Mouse (Mus musculus) heart, adult 10 weeks (tissue): Measurements from ENCODE around the gene Ogn. TPM values are rescaled to one million over a fixed set of nuclear protein-coding genes. Genes with fewer than 3 reads are reported as not detected.

ENCODE experiments used
- polyA plus RNA-seq: library from polyadenylated mRNA; stranded (reverse); fragments of 350-450 nt; fragmentation: Illumina TruSeq; extraction: RNeasy Lipid Tissue Mini Kit (QIAGEN cat#74804); gene quantifications from one replicate; pipeline ENCODE4 v1.2.3, GENCODE M21; 2014; ENCODE audit warnings: low read depth, low replicate concordance

The Ogn gene
- polyA plus RNA-seq = 119 TPM

GRCm38 (mm10) chr13:49607714-49608113, at the start of gene Ogn:
Gene Ogn, plus strand, starts transcription at chr13:49608046.

DNA sequence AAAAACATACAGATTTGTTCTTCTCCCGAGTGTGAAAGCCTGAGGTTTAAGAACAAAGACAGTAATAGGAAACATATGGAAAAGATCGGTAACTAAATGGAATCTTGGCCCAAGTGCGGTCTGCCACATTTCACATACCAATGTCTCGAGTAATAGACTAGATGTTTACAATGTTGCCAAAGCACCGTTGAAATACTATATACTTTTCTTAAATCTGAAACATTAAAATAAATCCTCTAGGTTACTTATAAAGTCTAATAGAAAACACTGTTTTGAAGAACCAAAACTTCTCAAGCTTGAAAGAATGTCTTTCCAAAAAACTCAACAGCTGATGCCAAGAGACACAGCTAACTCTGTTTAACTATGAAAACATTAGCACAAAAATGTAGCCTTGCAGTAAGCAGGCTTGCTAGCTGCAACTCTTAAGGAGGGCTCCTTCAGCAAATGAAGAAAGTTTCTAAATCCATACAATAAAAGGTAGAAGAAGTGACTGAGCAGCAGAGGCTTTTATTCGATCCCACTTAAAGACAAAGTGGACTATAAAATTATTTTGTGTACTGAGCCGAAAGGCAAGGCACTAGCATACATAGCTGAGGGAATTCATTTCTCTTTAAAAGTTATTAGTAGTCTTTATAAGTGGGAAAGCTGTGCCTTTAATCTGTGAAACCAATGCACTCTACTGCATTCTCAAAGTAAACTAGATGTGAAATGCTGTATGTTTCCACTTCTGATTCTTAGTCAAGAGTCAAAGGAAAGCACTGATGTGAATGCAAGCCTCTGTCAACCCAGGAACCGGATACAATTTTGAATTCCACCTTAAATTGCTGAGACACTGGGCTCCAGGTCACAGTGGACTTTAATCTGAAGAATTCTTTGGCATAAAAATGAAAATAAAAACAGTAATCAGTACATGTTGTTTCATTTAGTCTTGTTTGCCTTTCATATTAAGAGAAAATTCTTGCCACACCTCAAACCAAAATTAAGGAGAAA, 26.0 kb upstream of the Ogn start, which contains the start of gene Omd:
TSS of gene Omd (plus strand) at position 922 of the 990 bp plus-strand sequence.

DNA sequence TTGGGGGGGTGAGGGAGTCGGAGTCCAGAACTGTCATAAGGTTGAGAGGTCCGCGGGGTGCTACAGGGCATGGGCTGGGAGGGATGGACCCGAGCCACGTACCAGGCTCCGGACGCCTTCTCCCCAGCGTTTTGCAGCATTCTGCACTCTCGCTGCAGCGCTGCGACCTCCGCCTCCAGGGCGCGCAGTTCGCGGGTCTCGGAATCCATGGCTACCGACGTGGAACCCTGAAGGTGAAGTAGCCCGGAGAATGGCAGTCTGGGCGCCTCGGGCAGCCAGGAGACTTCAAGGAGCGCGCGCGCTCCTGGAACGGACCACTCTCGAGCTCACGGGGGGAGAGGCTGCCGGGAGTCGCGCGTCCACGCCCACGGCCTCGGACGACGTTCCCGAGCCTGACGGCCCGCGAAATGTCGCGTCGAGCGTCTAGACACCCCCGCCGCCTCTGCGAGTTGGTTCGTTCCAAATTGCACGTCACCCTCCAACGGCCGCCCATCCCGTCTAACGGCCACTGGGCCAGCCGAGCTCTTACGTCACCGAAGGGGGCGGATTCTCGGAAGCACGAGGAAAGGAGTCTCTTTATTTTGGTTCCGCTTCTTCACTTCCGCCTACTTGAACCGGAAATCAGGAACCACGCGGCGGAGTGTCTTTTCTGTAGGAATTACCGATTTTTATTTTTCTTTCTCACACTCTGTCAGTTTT, 44.8 kb downstream of the Ogn start, which contains the start of the genes Cenpp and Nol8:
TSS of gene Cenpp (minus strand) at position 305 of the 699 bp plus-strand sequence.
TSS of gene Nol8 (plus strand) at position 598 of the 699 bp plus-strand sequence.

Other genes with a start within 250 kb of the Ogn start
- gene Ippk, start 186.8 kb upstream of the Ogn start, polyA plus RNA-seq = 7.1 TPM
- not detected for gene Tes3-ps, start 114.7 kb upstream of the Ogn start, polyA plus RNA-seq
- 24.3 TPM for gene Ecm2, start 103.2 kb upstream of the Ogn start, polyA plus RNA-seq
- gene Aspn, start 63.6 kb upstream of the Ogn start, polyA plus RNA-seq = 21.4 TPM
- gene Omd, start 25.6 kb upstream of the Ogn start, polyA plus RNA-seq = 1.7 TPM
- 4.2 TPM for gene Cenpp, start 44.7 kb downstream of the Ogn start, polyA plus RNA-seq
- gene Nol8, start 45.0 kb downstream of the Ogn start, polyA plus RNA-seq = 10.6 TPM
- 36.2 TPM for gene Iars, start 74.1 kb downstream of the Ogn start, polyA plus RNA-seq
- gene Gm30302, start 191.0 kb downstream of the Ogn start, polyA plus RNA-seq = 0.31 TPM